Mouse (Mus musculus): ENCODE measurements at regions not wholly inside any gene's neighbourhood (a gene's known extent, or its start where the extent isn't known, plus 50 kb on each side); places are given as distances from the start of the nearest gene placed in this dataset.

DNA sequence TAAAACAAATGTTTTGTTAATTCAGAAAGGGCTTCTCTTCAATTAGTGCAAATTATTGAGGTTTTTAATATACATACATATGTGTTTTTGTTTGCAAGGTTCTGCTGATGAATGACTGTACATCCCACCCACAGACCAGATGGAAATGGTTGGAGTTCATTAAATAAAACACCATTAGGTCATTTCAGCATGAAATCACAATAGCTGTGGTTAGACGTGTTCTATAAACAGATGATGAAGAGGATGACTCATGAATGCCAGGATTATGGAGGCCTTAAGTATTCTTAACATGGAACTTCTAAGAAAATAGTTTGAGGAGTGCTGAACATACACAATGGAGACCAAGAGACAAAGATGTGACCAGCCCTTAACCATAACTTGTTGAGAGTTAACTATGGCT, 107.3 kb upstream of the Wls start:
- TF ChIP-seq CTCF (IDR thresholded peaks at IDR 0.05; ENCODE audit: low read depth) (no peak), EP300 (IDR thresholded peaks at IDR 0.05; ENCODE audit: low read depth) (no peak)
